Mouse (Mus musculus) lung, adult 2 months (tissue): ENCODE results near the gene Rnf44.

Experiments
- CTCF ChIP-seq: fragments of 200-500 bp; IDR thresholded peaks from 2 replicates; pipeline ENCODE4 v1.5.1; 2011; ENCODE audit warnings: mild to moderate bottlenecking, low read length, control low read depth; ENCODE audit not compliant: insufficient read depth
- POLR2A ChIP-seq: fragments of 200-500 bp; IDR thresholded peaks from 2 replicates; pipeline ENCODE4 v1.6.1; 2011; ENCODE audit warnings: low read depth, mild to moderate bottlenecking, control low read depth, low read length, borderline replicate concordance; ENCODE audit errors: extremely low read depth

DNA sequence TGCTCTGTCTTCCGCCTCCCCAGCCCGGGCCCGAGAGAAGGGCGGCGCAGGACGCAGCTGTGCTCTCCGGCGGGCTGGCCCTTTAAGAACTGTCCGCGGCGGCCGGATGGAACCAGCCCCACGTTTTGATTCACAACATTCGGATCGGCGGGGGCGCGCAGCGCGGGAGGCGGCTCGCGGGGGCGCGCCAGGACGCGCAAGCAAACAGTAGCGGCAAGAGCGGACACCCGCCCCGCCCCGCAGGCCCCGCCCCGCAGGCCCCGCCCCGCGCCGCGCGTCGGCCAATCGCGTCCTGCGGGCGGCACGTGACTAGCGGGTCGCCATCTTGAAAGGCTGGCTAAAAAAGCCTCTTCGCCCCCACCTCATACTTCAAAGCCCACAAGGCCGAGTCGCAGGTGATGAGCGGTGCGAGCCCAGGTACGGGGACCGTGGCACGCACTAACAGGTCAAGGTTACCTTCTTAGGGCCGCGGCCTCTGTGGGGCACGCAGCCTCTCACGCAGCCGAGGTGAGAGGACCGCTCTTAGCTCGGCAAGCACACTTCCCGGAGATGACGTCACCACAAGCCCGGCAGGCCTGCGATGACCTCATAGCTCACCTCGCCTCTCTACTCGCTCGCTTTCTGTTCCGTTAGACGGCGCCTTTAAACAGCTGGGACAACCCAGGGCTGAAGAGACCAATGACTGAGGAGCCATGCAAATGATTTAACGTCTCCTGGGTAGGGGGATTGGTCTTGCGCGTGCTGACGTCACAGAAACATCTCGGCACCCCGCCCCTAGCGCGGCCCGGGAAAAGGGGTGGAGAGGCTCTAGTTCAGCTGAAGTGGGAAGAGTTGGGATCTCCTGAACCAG is 5.9 kb downstream of the Rnf44 start:
- TF ChIP-seq CTCF (no peak), POLR2A (peak; percentile 84; the same call in 1 of the 2 replicates)
